Mouse (Mus musculus): ENCODE measurements around the gene Klhl23. TPM values are rescaled to one million over a fixed set of nuclear protein-coding genes. Genes with fewer than 3 reads are reported as not detected.

Klhl23 gene
- polyA plus RNA-seq (2017; shearing (Covaris generic)): 0.32 TPM

GRCm38 (mm10) chr2:69821711-69822110 is at the start of gene Klhl23:
Gene Klhl23, plus strand, starts transcription at chr2:69821944.

DNA sequence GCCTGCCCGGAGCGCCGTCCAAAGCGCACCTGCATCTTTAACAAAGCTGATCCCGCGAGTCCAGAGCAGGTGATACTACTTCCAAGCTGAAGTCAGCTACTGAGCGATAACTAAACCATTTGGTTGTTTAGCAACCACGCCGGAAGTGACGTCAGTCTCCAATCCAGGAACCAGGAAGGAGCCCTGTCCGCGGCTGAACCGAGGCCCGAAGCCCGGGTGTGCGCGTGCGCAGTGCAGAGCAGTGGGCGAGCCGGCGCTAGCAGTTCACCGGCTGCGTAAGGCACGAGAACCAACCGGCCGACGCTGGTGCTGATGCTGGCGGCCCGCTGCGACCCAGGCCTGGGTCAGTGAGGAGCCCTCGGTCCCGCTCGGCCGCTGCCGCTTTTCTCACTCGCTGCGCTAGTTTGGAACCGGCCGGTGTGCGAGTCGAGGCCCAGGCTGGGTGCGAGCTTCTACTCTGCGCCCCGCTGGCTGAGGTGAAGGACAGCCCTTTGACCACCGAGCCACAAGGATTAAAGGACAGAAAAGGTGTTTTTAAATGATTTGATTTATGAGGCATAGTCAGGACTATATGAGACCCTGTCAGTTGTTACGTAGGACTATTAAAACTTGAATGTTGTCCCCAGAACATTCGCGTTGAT is 32.2 kb upstream of the Klhl23 start, which contains the start of the genes Ccdc173 and Phospho2:
TSS of gene Ccdc173 (minus strand) at position 147 of the 641 bp plus-strand sequence.
TSS of gene Phospho2 (plus strand) at position 195 of the 641 bp plus-strand sequence.

DNA sequence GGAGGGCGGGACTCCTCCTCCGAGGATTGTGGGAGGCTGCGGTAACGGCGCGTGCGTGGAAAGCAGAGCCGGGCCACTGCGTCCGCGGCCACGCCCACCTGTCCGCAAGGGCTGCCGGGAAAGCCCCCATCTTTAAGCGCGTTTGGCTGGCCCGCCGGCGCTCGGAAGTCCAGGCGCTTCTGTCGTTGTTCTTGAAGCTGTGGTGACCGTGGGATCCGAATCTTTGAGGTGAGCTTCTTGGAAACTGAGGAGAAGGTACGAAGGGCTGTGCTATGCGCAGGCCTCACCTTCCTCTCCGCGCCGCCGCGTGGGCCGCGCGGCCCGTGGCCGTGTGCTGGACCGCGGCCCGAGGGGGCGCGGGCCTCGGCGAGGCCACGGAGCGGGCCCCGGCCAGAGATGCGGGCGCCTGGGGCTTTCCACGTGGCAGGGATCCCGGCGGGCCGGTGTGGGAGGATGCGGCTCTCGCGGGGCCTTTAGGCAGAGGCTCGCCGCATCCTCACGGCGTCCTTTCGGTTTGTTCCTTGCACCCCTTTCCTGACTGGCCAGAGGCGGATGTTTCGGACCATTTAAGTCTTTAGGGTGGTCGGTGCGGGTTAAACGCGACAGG is 39.8 kb downstream of the Klhl23 start, which contains the start of gene Ssb:
TSS of gene Ssb (plus strand) at position 78 of the 607 bp plus-strand sequence.

GRCm38 (mm10) chr2:69885451-69886305 is 63.9 kb downstream of the Klhl23 start, which contains the start of gene Mettl5:
Gene Mettl5, minus strand, starts transcription at chr2:69885615.

Other genes with a start within 250 kb of the Klhl23 start
- gene Lrp2, start 235.9 kb upstream of the Klhl23 start, polyA plus RNA-seq (2017; shearing (Covaris generic)): not detected
- gene Bbs5, start 174.8 kb upstream of the Klhl23 start, polyA plus RNA-seq (2017; shearing (Covaris generic)): not detected
- not detected for gene Klhl41, start 151.8 kb upstream of the Klhl23 start, polyA plus RNA-seq (2017; shearing (Covaris generic))
- gene Fastkd1, start 108.4 kb upstream of the Klhl23 start, polyA plus RNA-seq (2017; shearing (Covaris generic)): 13.1 TPM
- gene Ppig, start 99.4 kb upstream of the Klhl23 start, polyA plus RNA-seq (2017; shearing (Covaris generic)): 183 TPM
- 3.5 TPM for gene Ccdc173, start 32.4 kb upstream of the Klhl23 start, polyA plus RNA-seq (2017; shearing (Covaris generic))
- 43.5 TPM for gene Phospho2, start 32.3 kb upstream of the Klhl23 start, polyA plus RNA-seq (2017; shearing (Covaris generic))
- gene Ssb, start 39.6 kb downstream of the Klhl23 start, polyA plus RNA-seq (2017; shearing (Covaris generic)): 334 TPM
- 35.0 TPM for gene Mettl5, start 63.7 kb downstream of the Klhl23 start, polyA plus RNA-seq (2017; shearing (Covaris generic))
- 8.9 TPM for gene Ubr3, start 75.3 kb downstream of the Klhl23 start, polyA plus RNA-seq (2017; shearing (Covaris generic))
- gene Myo3b, start 217.2 kb downstream of the Klhl23 start, polyA plus RNA-seq (2017; shearing (Covaris generic)): 20.3 TPM

All from activated CD4-positive, CD25-positive, alpha-beta regulatory T cell, adult 9 weeks (primary cell).